Mouse (Mus musculus): ENCODE data around the gene Abtb1.

The Abtb1 gene

DNA sequence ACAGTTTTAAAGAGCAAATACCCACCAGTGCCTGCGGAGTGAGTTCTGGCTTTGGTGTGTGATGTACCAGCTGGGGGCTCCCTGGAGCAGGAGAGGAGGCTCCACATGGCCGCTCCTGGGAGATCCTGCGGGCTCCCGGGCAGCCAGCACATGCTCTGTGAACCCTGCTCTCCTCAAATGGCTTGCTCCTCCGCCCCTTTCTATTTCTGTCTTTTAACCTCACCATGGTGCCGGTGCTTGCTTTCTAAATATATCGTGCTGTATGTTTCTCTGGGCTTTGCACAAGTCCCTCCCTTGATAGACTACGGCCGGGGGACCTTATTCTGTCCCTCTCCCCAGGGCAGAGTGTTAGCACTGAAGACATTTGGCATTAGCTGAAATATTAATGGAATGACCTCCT, 15.5 kb upstream of the Abtb1 start:
- peak; percentile 62 to 83 for DNase-seq (ENCODE audit: inconsistent age in 2 of 2, low spot score in 1 of 2)

DNA sequence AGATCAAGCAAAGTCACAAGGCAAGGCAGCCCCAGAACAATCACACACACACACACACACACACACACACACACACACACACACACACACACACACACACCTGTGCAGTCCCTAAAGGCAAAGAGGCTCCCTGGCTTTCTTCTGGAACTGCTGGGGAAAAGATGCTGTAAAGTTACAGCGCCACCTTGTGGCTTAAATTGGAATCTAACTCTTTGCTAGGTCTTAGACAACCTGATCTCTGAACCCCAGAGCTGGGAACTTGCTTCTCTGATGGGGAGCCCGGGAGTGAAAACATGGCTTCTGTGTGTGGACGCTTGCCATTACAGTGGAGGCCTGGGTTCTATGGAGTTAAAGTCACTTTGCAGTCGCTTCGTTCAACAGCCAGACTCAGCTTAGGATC, 13.9 kb upstream of the Abtb1 start:
- peak in 1 of 2 experiments; percentile 88 for DNase-seq (ENCODE audit: inconsistent age in 2 of 2, low spot score in 1 of 2)

DNA sequence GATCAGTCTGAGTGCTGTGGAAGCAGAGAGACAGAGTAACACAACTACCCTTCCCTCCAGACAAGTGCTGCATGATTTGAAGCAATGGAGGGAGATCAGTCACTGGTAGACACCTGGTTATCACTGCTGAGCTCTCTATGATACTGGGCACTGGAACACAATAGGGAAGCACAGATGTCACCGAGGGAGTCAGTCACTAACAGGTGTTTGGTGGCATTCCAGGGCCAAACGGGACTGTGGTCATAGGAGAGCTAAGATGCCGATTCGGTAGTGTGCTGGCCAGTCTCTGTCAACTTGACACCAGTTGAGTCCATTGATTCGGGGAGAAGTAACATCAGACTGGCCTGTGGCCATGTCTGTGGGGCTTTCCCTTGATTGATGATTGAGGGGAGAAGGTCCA, 12.7 kb upstream of the Abtb1 start:
- no peak for DNase-seq (ENCODE audit: inconsistent age in 2 of 2, low spot score in 1 of 2)

DNA sequence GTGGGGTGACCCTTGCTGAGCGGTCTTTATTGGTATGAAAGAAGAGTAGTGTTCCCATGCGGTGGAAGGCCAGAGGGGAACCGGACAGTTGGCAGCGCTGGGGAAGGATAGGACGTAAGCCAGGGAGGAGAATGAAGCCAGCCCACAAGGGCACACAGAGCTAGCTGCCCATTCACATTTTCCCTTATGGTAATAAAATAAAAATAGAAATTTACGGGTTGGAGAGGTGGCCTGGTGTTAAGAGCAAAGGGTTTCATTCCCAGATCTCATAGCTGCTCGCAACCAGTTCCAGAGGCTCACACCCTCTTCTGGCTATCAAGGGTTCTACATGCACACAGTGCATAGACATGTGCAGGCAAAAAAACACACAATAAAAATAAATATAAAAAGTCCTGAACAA, 8.2 kb upstream of the Abtb1 start:
- DNase-seq (ENCODE audit: inconsistent age in 2 of 2, low spot score in 1 of 2): no peak

DNA sequence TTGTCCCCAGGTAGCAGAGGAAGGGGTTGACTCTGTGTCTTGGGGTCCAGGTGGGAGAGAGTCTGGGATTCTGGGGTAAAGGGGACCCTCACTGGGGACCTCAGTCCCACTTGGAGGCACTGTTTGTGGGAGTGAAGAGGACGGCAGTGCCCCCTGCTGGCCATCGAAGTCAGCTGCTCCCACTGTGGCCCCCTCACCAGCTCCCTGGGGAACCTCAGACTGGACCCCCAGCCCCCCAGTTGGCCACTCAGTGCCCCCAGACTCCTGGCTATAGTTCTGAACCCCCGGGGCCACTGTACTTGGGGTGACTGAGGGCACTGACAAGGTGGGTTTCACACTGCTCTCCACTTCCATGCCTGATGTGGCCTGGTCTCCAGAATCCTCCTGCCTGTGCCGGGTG, 7.5 kb upstream of the Abtb1 start:
- peak in 1 of 2 experiments; percentile 68 for DNase-seq (ENCODE audit: inconsistent age in 2 of 2, low spot score in 1 of 2)

DNA sequence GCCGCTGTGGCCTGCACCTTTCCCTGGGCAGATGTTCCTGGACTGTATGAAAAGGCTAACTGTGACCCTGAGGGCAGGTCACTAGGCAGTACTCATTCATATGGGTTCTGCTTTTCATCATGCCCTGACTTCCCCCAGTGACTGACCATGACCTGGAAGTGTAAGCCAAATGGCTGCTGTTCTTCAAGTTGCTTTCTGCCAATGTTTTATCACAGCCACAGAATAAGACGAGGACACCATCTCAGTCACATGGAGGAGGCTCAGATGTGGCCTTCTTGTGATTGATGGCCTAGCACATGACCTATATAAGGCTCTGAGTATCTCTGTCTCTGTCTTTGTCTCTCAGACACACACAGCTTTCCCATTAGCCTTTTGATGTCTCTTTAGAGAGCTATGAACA, 5.8 kb upstream of the Abtb1 start:
- peak in 1 of 2 experiments; percentile 80 for DNase-seq (ENCODE audit: inconsistent age in 2 of 2, low spot score in 1 of 2)

DNA sequence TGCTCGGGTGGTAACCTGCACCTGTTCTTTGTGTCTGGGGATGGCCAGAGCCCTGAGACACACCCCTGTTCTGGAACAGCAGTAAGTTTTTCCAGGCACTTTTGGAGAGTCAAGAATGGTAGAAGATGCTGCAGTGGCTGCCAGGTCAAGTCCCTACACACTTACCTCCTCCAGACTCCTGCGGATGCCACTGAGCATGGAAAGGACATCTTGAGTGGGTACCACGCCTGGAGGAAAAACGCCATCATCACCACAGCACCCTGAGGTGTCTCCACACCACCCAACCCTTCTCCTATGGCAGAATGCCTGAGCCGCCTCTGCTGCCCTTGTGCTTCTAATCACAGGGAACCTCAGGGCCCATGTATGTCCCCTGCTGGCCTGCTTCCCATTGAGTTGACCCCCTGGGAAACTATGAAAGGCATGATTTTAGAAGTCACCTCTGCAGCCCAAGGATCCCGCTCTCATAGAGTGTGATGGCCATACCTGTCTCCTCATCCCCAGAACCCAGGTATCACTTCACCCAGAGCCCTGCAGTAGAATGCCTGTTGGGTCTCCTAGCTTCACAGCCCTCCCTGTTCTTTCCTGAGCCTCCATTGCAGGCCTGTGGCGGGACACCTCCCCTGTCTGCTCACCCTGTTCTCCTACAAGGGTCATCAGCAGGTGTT, 3.2 kb upstream of the Abtb1 start:
- no peak for DNase-seq (ENCODE audit: inconsistent age in 2 of 2, low spot score in 1 of 2)

DNA sequence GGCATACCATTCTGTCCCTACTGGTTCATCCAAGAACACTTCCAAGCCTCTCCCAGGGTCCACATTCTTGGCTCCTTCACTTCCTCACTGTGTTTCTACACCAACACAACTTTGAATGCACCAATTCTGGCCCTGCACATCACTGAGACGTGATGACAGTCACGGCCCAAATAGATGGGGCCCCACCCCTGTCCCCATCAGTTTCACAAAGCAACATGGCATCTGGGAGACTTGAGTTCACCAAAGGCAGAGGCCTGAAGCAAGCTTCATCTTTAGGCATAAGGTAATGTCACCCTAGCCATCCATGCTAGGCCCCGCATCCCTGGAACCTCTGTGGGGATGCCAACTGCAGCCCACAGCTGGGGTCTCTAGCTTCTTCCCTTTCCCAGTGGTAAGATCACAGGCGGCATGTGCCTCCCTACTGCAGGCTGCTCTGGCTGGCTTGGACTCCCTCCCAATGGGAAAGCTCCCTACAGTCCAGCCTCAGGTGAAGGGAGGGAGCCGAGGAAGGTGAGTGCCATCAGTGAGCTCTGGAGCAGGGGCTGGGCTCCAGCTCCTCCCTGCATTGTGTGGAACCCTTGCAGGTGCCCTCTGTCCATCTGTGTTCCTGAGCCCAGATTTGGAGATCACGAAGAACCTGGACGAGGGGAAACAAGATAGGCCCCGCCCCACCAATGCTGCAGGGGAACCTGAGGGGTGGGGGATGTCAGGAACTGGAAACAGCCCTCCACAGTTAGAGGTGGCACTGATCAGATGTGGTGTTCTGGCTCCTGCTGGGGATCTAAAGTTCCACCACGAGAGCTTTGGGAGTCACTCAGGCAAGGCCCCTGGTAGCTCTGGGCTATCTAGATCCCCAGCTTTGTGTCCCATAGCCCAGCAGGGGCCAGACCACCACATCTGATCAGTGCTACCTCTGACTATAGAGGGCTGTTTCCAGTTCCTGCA, 2.3 kb upstream of the Abtb1 start:
- DNase-seq (ENCODE audit: inconsistent age in 2 of 2, low spot score in 1 of 2): no peak

DNA sequence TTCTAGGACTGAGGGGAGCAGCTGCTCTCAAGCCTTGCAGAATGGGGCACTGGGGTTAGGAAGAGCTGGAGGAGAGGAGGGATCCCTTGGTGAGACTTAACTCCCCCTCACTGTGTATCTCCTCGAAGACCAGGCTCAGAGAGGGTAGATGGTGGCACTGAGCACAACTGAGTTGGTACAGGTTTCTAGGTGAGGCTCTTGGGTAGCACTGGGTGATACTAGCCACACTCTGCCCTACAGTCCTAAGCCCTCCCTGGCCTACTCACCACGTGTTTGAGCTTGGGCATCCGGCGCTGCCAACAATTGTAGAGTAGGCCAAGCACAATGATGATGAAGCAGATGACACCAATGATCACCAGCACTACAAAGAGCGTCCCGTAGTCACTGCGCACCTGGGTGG, 1.5 kb upstream of the Abtb1 start:
- DNase-seq (ENCODE audit: inconsistent age in 2 of 2, low spot score in 1 of 2): no peak

DNA sequence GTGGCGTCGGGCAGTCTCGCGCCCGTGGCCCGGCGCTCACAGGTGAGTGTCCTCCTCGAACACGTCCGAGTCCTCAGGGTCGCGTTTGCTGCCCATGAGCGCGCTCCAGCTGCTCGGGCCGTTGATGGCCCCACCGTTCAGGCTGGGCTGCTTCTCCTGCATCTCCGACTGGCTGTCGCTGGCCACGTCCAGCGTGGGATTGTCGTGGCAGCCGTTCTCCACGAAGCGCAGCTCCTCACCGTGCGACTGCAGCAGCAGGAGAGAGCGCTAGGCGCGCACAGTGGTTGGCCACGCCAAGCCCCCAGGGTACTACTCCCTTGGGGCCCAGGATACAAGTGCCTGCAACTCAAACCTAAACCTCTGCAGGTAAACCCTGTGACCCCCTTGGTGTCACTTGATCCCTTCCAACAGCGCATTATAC, 957 bp upstream of the Abtb1 start:
- DNase-seq (ENCODE audit: inconsistent age in 2 of 2, low spot score in 1 of 2): no peak

DNA sequence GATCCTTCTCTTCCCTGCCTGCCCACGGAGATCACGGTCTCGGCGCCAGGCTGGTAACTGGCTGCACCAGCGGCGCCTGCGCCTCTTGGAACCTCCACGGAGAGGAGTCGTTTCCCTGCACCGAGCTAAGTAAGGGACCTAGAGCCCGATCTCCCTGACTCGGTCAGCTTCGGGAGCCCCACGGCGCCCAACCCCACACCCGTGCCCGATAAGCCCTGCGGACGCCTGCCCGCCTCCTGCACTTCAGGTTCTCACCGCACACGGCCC, 337 bp downstream of the Abtb1 start:
- DNase-seq (ENCODE audit: inconsistent age in 2 of 2, low spot score in 1 of 2): no peak

DNA sequence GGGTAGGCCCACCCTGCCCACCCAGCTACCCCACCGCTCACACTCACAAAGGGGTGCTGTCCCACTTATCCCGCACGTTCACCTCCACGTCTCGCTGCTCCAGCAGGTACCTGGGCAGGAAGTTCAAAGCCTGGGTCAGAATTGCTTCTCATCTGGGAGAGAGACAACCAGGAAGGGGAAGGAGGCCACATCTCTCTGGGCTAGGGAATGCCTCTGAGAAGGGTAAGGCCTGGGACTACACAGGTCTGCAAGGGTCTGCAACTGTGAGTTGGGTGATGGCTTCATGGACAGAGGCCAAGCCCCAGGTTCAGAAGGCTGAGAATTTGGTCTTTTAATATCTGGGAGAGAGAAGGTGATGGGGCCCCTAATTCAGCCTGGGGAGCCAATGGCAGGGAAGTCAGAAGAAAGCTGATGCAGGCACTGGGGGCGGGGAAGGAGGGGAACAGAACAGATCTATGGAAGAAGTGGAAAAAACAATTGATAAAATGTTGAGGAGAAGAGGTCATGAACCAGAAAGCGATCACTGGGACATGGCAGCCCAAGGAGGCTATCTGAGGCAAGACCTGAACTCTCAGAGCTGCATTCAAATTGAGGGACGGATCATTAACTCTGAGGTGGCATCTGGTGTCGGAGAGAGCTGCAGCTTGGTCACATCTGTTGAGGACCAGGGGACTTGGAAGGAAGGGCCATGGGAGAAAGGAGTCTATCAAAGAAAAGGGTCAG, 832 bp downstream of the Abtb1 start:
- peak in 1 of 2 experiments; percentile 47 for DNase-seq (ENCODE audit: inconsistent age in 2 of 2, low spot score in 1 of 2)

DNA sequence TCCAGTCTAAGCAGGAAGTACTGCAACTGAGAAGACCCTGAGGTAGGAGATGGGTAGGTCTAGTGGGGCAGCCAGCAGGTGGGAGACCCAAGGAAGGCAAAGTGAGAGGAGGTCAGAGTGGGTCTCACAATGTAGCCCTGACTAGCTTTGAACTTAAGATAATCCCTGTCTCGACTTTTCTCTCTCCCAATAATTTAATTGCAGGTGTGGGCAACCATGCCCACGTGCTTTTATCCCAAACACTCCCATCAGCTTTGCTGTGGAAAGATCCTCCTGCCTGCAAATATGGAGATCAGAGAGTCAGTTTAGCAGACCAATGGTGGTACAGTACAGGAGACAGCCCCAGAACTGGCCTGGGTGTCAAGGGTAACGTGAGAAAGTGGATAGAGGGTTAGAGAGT, 1.6 kb downstream of the Abtb1 start:
- no peak for DNase-seq (ENCODE audit: inconsistent age in 2 of 2, low spot score in 1 of 2)

DNA sequence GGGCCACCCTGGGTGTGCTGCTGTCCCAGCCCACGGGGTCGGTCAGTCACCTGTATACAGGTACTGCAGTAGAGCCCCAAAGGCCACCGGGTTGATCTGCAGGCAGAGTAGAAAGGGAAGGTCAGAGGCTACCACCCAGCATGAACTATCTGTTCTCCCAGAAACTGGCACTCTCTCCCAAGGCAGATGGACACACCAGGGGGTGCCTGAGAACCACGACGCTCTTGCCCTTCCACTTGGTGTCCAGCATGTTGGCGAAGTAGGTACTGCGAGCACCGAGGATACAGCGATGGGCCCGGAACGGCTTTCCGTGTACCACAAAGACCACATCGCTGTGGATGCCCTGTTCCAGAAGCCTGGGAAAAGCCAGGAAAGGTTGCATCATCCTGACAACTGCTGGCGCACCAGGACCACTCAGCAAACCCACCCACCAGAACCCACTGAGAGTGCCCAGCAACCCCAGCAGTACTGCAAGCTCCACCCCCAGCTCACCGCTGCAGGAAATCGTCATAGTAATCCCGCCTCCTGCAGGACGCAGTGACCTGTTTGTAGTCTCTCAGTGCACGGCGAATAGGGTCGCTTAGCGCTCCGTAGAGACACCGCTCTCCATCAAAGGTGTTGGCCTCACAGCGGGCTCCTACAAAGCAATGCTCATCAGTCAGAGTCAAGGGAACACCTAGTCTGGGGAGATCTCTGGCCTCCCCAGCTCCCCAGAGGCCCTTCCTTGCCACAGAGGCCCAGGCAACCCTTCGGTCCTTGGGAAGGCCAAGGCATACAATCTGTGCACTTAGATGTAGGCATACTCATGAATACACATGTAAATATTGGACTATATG, 2.4 kb downstream of the Abtb1 start:
- DNase-seq (ENCODE audit: inconsistent age in 2 of 2, low spot score in 1 of 2): no peak

DNA sequence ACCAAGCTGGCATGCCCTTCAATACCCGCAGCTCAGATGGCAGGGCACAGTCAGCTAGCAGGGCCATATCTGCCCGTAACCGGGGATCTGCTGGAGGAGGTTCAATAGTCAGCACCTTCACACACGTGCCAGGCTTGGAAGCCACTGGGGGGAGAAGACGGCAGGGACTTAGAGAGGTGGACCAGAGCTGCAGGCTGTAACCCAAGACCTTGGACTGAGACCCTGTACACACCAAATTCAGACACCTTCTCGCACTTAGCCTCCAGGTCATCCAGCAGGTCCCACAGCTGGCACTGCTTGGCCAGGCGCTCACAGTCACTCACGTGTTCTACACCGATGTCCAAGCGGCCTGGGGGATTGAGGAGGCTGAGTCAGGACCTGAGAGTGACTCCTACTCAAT, 3.2 kb downstream of the Abtb1 start:
- no peak for DNase-seq (ENCODE audit: inconsistent age in 2 of 2, low spot score in 1 of 2)

DNA sequence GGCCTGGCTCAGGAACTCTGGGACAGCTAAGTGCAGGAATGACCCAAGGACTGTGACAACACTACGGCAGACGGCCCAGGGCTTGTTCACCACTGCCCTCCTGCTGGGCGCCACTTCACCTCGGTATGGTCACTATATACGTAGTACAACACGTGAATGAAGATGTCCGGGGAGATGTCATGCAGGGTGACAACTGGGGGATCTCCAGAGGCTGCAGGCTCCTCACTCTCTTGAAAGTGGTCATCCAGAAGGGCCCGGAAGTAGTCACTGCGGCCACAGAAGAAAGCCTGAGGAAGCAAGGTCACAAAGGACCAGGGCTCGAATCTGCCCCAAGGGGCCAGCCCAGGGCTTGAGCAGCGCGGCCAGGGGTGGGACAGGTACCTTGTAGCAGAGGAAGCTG, 3.8 kb downstream of the Abtb1 start:
- DNase-seq (ENCODE audit: inconsistent age in 2 of 2, low spot score in 1 of 2): no peak

DNA sequence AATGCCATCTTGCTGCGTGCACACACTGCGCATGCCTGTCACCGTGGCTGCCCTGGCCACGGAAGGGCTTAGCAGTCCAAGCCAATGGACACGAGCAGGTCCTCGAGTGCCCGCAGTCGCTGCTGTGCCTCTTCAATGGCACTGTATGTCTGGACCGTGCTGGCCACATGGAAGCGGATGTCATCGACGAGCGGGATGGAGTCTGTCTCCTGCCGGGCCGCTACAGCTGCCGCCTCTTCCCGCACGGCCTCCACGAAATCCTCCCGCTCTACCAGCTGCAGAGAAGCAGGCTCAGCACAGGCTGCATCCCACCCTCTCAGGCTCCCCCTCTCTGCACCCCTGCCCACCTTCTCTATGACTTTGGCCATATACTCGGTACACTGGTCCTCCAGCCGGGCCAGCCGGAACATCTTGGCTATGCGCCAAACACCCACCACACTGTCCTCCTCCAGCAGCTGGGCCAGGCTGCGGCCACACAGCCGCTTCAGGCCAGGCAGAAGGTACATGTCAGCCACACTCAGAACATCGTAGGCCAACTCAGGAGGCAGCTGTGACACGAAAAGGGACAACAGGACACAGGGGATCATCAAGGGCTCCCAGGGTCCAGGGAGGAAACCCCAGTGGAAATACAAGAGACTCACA, 5.5 kb downstream of the Abtb1 start:
- DNase-seq (ENCODE audit: inconsistent age in 2 of 2, low spot score in 1 of 2): no peak

DNA sequence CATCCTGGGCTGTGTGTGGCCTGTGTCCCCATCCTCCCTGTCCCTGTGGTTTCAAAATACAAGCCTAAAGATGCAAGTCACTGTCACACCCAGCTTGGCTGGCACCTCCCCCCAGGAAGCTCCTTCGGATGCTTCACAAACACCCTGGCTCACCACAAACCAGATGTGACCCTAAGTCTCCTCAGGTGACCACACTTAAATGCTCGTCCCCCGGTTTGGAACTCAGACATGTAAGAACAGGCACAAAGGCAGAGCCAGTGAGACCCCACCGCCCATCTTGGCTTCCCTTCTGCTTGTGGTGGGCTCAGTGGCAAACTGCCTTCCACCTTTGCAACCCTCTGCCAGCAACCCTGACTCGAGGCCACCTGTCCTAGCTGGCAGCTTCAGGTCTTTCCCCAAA, 6.7 kb downstream of the Abtb1 start:
- DNase-seq (ENCODE audit: inconsistent age in 2 of 2, low spot score in 1 of 2): no peak

DNA sequence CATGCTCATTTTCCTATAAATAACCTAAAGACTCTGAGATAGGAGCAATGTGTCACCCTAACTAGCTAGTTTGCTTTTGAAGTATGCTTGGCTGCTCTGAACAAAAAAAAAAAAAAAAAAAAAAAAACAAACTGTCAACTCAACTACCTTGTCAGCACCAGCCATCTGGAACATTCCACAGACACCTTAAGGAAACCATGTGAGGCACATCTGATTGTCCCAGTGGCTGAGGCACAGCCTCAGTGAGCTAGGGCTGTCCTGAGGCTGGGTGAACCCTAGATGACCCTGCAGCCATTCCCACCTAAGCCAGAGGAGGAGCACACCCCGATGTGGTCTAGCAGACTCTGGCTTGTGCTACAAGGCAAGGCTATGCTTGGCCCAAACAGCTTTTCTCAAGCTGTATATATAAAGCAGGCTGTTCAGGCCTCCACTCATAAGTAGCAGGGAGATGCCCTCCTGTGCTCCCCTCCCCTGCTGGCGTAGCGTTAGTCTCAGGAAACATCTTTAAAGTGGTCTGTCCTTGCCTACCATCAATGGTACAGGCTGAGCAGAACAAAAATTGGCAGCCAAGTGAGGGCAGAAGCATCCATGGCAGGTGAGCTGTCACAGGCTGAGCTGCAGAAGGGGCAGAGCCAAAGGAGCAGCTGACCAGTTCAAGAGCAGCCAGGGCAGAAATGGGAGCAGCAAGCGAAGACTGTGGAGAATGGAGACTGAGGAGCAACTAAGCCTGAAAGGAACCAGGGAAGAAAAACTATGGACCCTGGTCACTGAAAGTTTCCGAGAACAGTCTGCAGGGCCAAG, 8.2 kb downstream of the Abtb1 start:
- DNase-seq (ENCODE audit: inconsistent age in 2 of 2, low spot score in 1 of 2): no peak

DNA sequence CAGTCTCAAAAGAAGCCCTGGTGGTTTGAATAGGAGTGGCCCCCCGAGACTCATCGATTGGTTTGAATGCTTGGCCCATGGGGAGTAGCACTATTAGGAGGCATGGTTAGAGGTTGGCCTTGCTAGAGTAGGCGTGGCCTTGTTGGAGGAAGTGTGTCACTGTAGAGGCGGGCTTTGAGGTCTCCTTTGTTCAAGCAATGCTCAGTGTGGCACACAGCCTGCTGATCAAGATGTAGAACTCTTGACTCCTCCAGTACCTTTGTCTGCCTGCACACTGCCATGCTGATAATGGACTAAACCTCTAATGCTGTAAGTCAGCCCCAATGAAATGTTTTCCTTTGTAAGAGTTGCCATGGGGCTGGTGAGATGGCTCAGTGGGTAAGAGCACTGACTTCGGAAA, 9.1 kb downstream of the Abtb1 start:
- DNase-seq (ENCODE audit: inconsistent age in 2 of 2, low spot score in 1 of 2): no peak

All from adrenal gland, adult (tissue).